Mouse (Mus musculus) lung, adult 2 months (tissue): ENCODE measurements around the gene Ptn. TPM values are rescaled to one million over a fixed set of nuclear protein-coding genes. Genes with fewer than 3 reads are reported as not detected.

Experiments used
- DNase-seq: peaks from one replicate; pipeline ENCODE4 v3.0.0; 2022
- H3K4me1 ChIP-seq: fragments of 200-500 bp; 2 replicates; pipeline ENCODE4 v1.6.1; 2011; ENCODE audit warnings: low read length; ENCODE audit not compliant: control insufficient read depth, insufficient read depth
- H3K4me3 ChIP-seq: fragments of 200-500 bp; replicated peaks from 2 replicates; pipeline ENCODE3; 2011; ENCODE audit warnings: low read depth, mild to moderate bottlenecking, control low read depth, low read length; ENCODE audit errors: extremely low read depth
- CTCF ChIP-seq: fragments of 200-500 bp; IDR thresholded peaks from 2 replicates; pipeline ENCODE4 v1.5.1; 2011; ENCODE audit warnings: mild to moderate bottlenecking, low read length, control low read depth; ENCODE audit not compliant: insufficient read depth
- POLR2A ChIP-seq: fragments of 200-500 bp; IDR thresholded peaks from 2 replicates; pipeline ENCODE4 v1.6.1; 2011; ENCODE audit warnings: low read depth, mild to moderate bottlenecking, control low read depth, low read length, borderline replicate concordance; ENCODE audit errors: extremely low read depth
- WGBS: fragments of 180-500 bp; shearing (Covaris S2); methylation state at CpG from one replicate; pipeline ENCODE4 v1.1.7; 2018; 5-methylcytosine and 5-hydroxymethylcytosine counted together
- polyA plus RNA-seq: library from polyadenylated mRNA; depleted of rRNA; stranded (reverse); fragments of >200 nt; gene quantifications from 2 replicates; pipeline ENCODE4 v1.2.3, GENCODE M21; 2012

Gene Ptn
- polyA plus RNA-seq, 1 experiment, result 1.1 TPM

GRCm38 (mm10) chr6:36797066-36797655 lies 12.9 kb downstream of the Ptn start:
- no peak for DNase-seq
- H3K4me3 ChIP-seq, result no peak overlapping the region
- H3K4me1 ChIP-seq, result no peaks in the 10 kb centered on the region
- 69% methylated on average over 3 of the region's 3 CpGs for WGBS
- TF ChIP-seq POLR2A (no peak), CTCF (no peak)

GRCm38 (mm10) chr6:36794535-36794934 lies 15.5 kb downstream of the Ptn start:
- WGBS, result 84% methylated on average over 4 of the region's 4 CpGs
- TF ChIP-seq CTCF (no peak), POLR2A (no peak)
- Histone ChIP-seq H3K4me3 (no peak overlapping the region), H3K4me1 (no peaks in the 10 kb centered on the region)
- DNase-seq, result no peak

- H3K4me1 ChIP-seq, result no peaks in the 10 kb centered on the region
- 58% methylated on average over 5 of the region's 5 CpGs for WGBS
- no peak overlapping the region for H3K4me3 ChIP-seq
- DNase-seq, result no peak
- TF ChIP-seq CTCF, result no peak
- no peak for TF ChIP-seq POLR2A
Observed at GRCm38 (mm10) chr6:36793775-36794174, 16.2 kb downstream of the Ptn start.

- Histone ChIP-seq H3K4me3 (no peak overlapping the region), H3K4me1 (no peaks in the 10 kb centered on the region)
- 69% methylated on average over 4 of the region's 4 CpGs for WGBS
- DNase-seq, result no peak
- TF ChIP-seq CTCF (no peak), POLR2A (no peak)
Observed at GRCm38 (mm10) chr6:36789261-36789660, 20.8 kb downstream of the Ptn start.

GRCm38 (mm10) chr6:36788576-36789191 lies 21.3 kb downstream of the Ptn start:
- WGBS, result 58% methylated on average over 12 of the region's 12 CpGs
- H3K4me1 ChIP-seq, result no peaks in the 10 kb centered on the region
- H3K4me3 ChIP-seq, result no peak overlapping the region
- no peak for DNase-seq
- no peak for TF ChIP-seq POLR2A
- no peak for TF ChIP-seq CTCF

GRCm38 (mm10) chr6:36784682-36785208 lies 25.3 kb downstream of the Ptn start:
- 84% methylated on average over 3 of the region's 3 CpGs for WGBS
- Histone ChIP-seq H3K4me3 (no peak overlapping the region), H3K4me1 (no peaks in the 10 kb centered on the region)
- TF ChIP-seq POLR2A (no peak), CTCF (no peak)
- no peak for DNase-seq

- DNase-seq, result no peak
- TF ChIP-seq POLR2A, result no peak
- TF ChIP-seq CTCF, result no peak
- Histone ChIP-seq H3K4me3 (no peak overlapping the region), H3K4me1 (no peaks in the 10 kb centered on the region)
- WGBS, result 62% methylated on average over 4 of the region's 4 CpGs
Observed at GRCm38 (mm10) chr6:36782481-36782880, 27.5 kb downstream of the Ptn start.

GRCm38 (mm10) chr6:36777567-36778337 lies 32.3 kb downstream of the Ptn start:
- TF ChIP-seq CTCF (no peak), POLR2A (no peak)
- DNase-seq, result no peak
- Histone ChIP-seq H3K4me3 (no peak overlapping the region), H3K4me1 (no peaks in the 10 kb centered on the region)
- 66% methylated on average over 7 of the region's 7 CpGs for WGBS

GRCm38 (mm10) chr6:36777039-36777438 lies 33.0 kb downstream of the Ptn start:
- DNase-seq, result no peak
- no peak for TF ChIP-seq POLR2A
- WGBS, result 15% methylated on average over 2 of the region's 2 CpGs
- Histone ChIP-seq H3K4me3 (no peak overlapping the region), H3K4me1 (no peaks in the 10 kb centered on the region)
